Comparison of ENCODE assay signal across 16 mouse cellular contexts in the genomic region with DNA sequence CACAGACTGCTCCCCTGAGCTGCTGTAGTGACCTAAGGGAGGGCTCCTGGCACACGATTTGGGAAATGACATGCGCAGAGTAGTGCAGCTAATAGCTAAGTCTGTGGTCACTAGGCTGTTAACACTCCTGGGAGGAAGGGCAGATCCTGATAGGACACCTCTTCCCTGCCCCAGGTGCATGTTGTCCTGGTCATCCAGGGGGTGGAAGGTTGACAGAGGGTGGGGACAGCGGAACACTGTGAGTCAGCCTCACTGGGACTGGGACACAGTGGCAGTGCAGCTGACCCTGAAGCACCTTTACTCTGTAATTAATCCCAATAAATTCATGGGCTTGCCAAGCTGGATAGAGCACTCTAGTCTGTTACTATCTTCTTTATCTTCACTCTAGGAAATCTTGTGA.
"Had no signal": no experiment of that assay in that cellular context is flagged by ENCODE, and none has a peak within 500 bp of the region (broad histone marks: within the 10 kb centered on the region; RNA-seq: fewer than 3 reads in every experiment).

No protein-coding gene starts in this region.

- H3K4me3 ChIP-seq: intestine, embryonic 15.5 days; left cerebral cortex, adult 2 months; liver, embryonic 13.5 days; stomach, embryonic 15.5 days had no signal

- H3K4me2 ChIP-seq: intestine, embryonic 15.5 days; liver, embryonic 13.5 days; lung, embryonic 14.5 days; midbrain, embryonic 11.5 days; stomach, embryonic 15.5 days had no signal

- H3K27ac ChIP-seq: intestine, embryonic 15.5 days; kidney, postnatal 0 days; left cerebral cortex, adult 2 months; liver, embryonic 13.5 days; macrophage; stomach, embryonic 15.5 days had no signal

- H3K4me1 ChIP-seq: intestine, embryonic 15.5 days; stomach, embryonic 15.5 days had no signal

- H3K36me3 ChIP-seq: intestine, embryonic 15.5 days; liver, embryonic 13.5 days; stomach, embryonic 15.5 days had no signal

- DNase-seq: kidney, adult 2 months; kidney, postnatal 25 days; layer of hippocampus, postnatal 36 days; liver, embryonic 13.5 days; lung, embryonic 14.5 days; midbrain, embryonic 14.5 days; spleen, adult 18-20 months; thymus, adult 18-20 months; thymus, postnatal 36 days had no signal

- H3K9ac ChIP-seq: intestine, embryonic 15.5 days; liver, embryonic 13.5 days; lung, embryonic 14.5 days; stomach, embryonic 15.5 days had no signal

- H3K27me3 ChIP-seq: intestine, embryonic 15.5 days; liver, embryonic 13.5 days; stomach, embryonic 15.5 days had no signal

- ATAC-seq: intestine, embryonic 15.5 days; lung, postnatal 0 days had no signal

- H3K9me3 ChIP-seq: intestine, embryonic 15.5 days; liver, embryonic 13.5 days; stomach, embryonic 15.5 days had no signal
